Comparison of ENCODE assay signal across 9 mouse cellular contexts in the genomic region with DNA sequence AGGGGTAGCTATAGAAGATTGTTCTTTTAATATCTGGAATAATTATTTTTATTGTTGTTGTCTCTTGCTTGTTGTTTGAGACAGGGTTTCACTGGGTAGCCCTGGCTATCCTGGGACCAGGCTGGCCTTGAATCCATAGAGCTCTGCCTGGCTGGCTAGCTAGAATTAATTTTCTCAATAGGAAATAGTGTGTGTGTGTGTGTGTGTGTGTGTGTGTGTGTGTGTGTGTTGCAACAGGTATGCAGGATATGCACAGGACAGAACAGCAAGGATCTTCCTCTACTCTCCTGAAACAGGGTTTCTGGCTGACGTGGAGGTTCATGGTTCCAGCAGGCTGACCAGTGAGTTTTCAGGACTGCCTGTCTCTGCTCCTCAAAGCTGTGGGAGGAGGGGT. TPM values are rescaled to one million over a fixed set of nuclear protein-coding genes. Genes with fewer than 3 reads are reported as not detected.
DNase-seq lines count a peak whose midpoint lies in the region; ATAC-seq and TF ChIP-seq lines count a peak whose summit lies in the region.
"Had no signal": no experiment of that assay in that cellular context is flagged by ENCODE, and none has a peak within 500 bp of the region (broad histone marks: within the 10 kb centered on the region; RNA-seq: fewer than 3 reads in every experiment).

No protein-coding gene starts in this region.

- H3K79me2 ChIP-seq in heart, adult 2 months (replicated peaks; ENCODE audit: control insufficient read depth, insufficient read depth, low read length), result no peaks in the 10 kb centered on the region

- no peaks in the 10 kb centered on the region; the same call in 1 of the 2 replicates for H3K36me3 ChIP-seq in heart, adult 2 months (ENCODE audit: control insufficient read depth, insufficient read depth, low read length)
- H3K36me3 ChIP-seq in neural tube, embryonic 12.5 days, result no peaks in the 10 kb centered on the region
- no peaks in the 10 kb centered on the region for H3K36me3 ChIP-seq in liver, embryonic 14.5 days (replicated peaks; ENCODE audit: control insufficient read depth, insufficient read depth, low read depth)
- H3K36me3 ChIP-seq in stomach, postnatal 0 days (ENCODE audit: control insufficient read depth, insufficient read depth, low read length), result no peaks in the 10 kb centered on the region

- TF ChIP-seq CTCF in heart, adult 2 months (IDR thresholded peaks at IDR 0.05), result no peak
- no peak for TF ChIP-seq CTCF in liver, embryonic 14.5 days (IDR thresholded peaks at IDR 0.05; ENCODE audit: low read depth)
- no peak for TF ChIP-seq CTCF in stomach, postnatal 0 days (IDR thresholded peaks at IDR 0.05; ENCODE audit: low read depth)

- DNase-seq in heart, adult 2 months, result no peak
- no peak for DNase-seq in heart, postnatal 25 days (ENCODE audit: low spot score)
- DNase-seq in neural tube, embryonic 10.5 days (ENCODE audit: extremely low spot score, low spot score), result no peak
- no peak for DNase-seq in liver, embryonic 14.5 days (ENCODE audit: low read depth in 3 of 3, low spot score in 3 of 3)
- DNase-seq in stomach, postnatal 0 days (ENCODE audit: low spot score), result no peak
- DNase-seq in embryo, embryonic 10.5 days (ENCODE audit: low spot score), result no peak
- DNase-seq in left cerebral cortex, adult 11 months (ENCODE audit: low spot score), result no peak

- H3K27me3 ChIP-seq in heart, adult 2 months (ENCODE audit: control insufficient read depth, insufficient read depth, low read length), result no peaks in the 10 kb centered on the region
- H3K27me3 ChIP-seq in neural tube, embryonic 12.5 days (replicated peaks), result no peaks in the 10 kb centered on the region
- H3K27me3 ChIP-seq in liver, embryonic 14.5 days (ENCODE audit: control insufficient read depth, insufficient read depth, low read length), result no peaks in the 10 kb centered on the region
- no peaks in the 10 kb centered on the region for H3K27me3 ChIP-seq in stomach, postnatal 0 days (ENCODE audit: control insufficient read depth, insufficient read depth, low read length)

- no peak for TF ChIP-seq POLR2A in heart, adult 2 months (IDR thresholded peaks at IDR 0.05; ENCODE audit: insufficient read depth, low read depth, low read length)

- TF ChIP-seq EP300 in heart, adult 2 months (IDR thresholded peaks at IDR 0.05; ENCODE audit: insufficient read depth, low read depth, low read length), result no peak
- no peak for TF ChIP-seq EP300 in liver, embryonic 14.5 days (IDR thresholded peaks at IDR 0.05; ENCODE audit: low read depth)
- no peak for TF ChIP-seq EP300 in stomach, postnatal 0 days (optimal IDR thresholded peaks at IDR 0.05)

- WGBS in heart, adult 2 months, result 45% methylated on average over 1 of the region's 1 CpGs
- WGBS in neural tube, embryonic 12.5 days, result 67% methylated on average over 1 of the region's 1 CpGs
- WGBS in liver, embryonic 14.5 days (ENCODE audit: insufficient replicate concordance), result 71% methylated on average over 1 of the region's 1 CpGs
- 69% methylated on average over 1 of the region's 1 CpGs for whole genome bisulfite sequencing in stomach, postnatal 0 days

- no peaks in the 10 kb centered on the region for H3K9me3 ChIP-seq in neural tube, embryonic 12.5 days
- H3K9me3 ChIP-seq in liver, embryonic 14.5 days (ENCODE audit: control insufficient read depth, low read length), result no peaks in the 10 kb centered on the region
- H3K9me3 ChIP-seq in stomach, postnatal 0 days (ENCODE audit: control insufficient read depth, low read length), result no peaks in the 10 kb centered on the region

- H3K4me3 ChIP-seq in heart, adult 2 months, result peak overlapping the region; percentile 54
- H3K4me3 ChIP-seq in neural tube, embryonic 12.5 days, result 0 out of 2 replicates have a peak overlapping the region, but pooled peaks have one; percentile 9
- H3K4me3 ChIP-seq in liver, embryonic 14.5 days (ENCODE audit: insufficient read depth in 1 of 2, low read depth in 2 of 2, low read length in 2 of 2), result no peak overlapping the region
- H3K4me3 ChIP-seq in stomach, postnatal 0 days (ENCODE audit: low read depth, low read length), result peak overlapping the region; percentile 28; the same call in 1 of the 2 replicates

- peaks cover 2% of the 10 kb centered on the region for H3K4me1 ChIP-seq in heart, adult 2 months (ENCODE audit: control insufficient read depth, insufficient read depth, low read length)
- no peaks in the 10 kb centered on the region for H3K4me1 ChIP-seq in neural tube, embryonic 12.5 days
- H3K4me1 ChIP-seq in liver, embryonic 14.5 days (replicated peaks; ENCODE audit: control insufficient read depth in 2 of 2, insufficient read depth in 2 of 2, low read length in 1 of 2), result peaks cover 0 to 5% of the 10 kb centered on the region in 2 experiments; a peak in 2 of 4 replicates
- no peaks in the 10 kb centered on the region for H3K4me1 ChIP-seq in stomach, postnatal 0 days (replicated peaks; ENCODE audit: control insufficient read depth, insufficient read depth)

- intact Hi-C loops in heart, adult 2 months (cut with DNase I), result loop anchor here (2.0 kb wide), 1 partner anchor 18 kb away; no protein-coding TSS in a partner anchor
- intact Hi-C loops in heart, postnatal 25 days (cut with DNase I), result no loop called here

- peak; percentile 25; the same call in 1 of the 2 replicates for ATAC-seq in neural tube, embryonic 12.5 days (ENCODE audit: low FRiP score, low read depth)
- no peak for ATAC-seq in liver, embryonic 14.5 days (ENCODE audit: insufficient read depth)
- ATAC-seq in stomach, postnatal 0 days (ENCODE audit: low FRiP score, low TSS enrichment), result no peak

- peak overlapping the region; percentile 71 for H3K9ac ChIP-seq in heart, adult 2 months (ENCODE audit: low read depth, low read length)
- H3K9ac ChIP-seq in neural tube, embryonic 12.5 days, result no peak overlapping the region
- no peak overlapping the region for H3K9ac ChIP-seq in liver, embryonic 14.5 days (replicated peaks)
- H3K9ac ChIP-seq in stomach, postnatal 0 days (ENCODE audit: low read length), result 0 out of 2 replicates have a peak overlapping the region, but pooled peaks have one; percentile 48

- H3K4me2 ChIP-seq in neural tube, embryonic 12.5 days (replicated peaks), result peak overlapping the region; percentile 62; the same call in 1 of the 2 replicates
- H3K4me2 ChIP-seq in liver, embryonic 14.5 days (ENCODE audit: low read depth), result peak overlapping the region; percentile 26
- peak overlapping the region; percentile 43 for H3K4me2 ChIP-seq in stomach, postnatal 0 days (replicated peaks; ENCODE audit: low read depth)

- H3K27ac ChIP-seq in heart, adult 2 months, result peak overlapping the region; percentile 97
- H3K27ac ChIP-seq in neural tube, embryonic 12.5 days, result no peak overlapping the region
- no peak overlapping the region for H3K27ac ChIP-seq in liver, embryonic 14.5 days
- peak overlapping the region; percentile 73 for H3K27ac ChIP-seq in stomach, postnatal 0 days (replicated peaks)

RNA-seq across cellular contexts. Expression of a gene that starts 1.4 kb away (rescaled TPM):
- 1 to 10 TPM; 7.2 to 8.0 TPM for total RNA-seq in heart, adult 2 months (2021)
- 5.2 and 9.1 TPM in 2 replicates for polyA plus RNA-seq in heart, adult 2 months (2012; rRNA removed)
- total RNA-seq in heart, postnatal 25 days (2021), result 1 to 10 TPM; 6.5 to 6.7 TPM
- 0.10 and 0.34 TPM in 2 replicates for polyA plus RNA-seq in neural tube, embryonic 12.5 days (2016; fragmentation: Nextera tagmentation; extraction: Ambion mirVana)
- 0.16 and 0.18 TPM in 2 replicates for polyA plus RNA-seq in liver, embryonic 14.5 days (2012; rRNA removed)
- polyA plus RNA-seq in liver, embryonic 14.5 days (2014; fragmentation: Nextera tagmentation; extraction: Ambion mirVana), result 0.09 and 0.19 TPM in 2 replicates
- 1.3 and 1.4 TPM in 2 replicates for polyA plus RNA-seq in stomach, postnatal 0 days (2015; fragmentation: Nextera tagmentation; extraction: Ambion mirVana)

RNA-seq across cellular contexts. Expression of a gene that starts 19.8 kb away (rescaled TPM):
- total RNA-seq in heart, adult 2 months (2021), result not detected
- 0.04 and 0.06 TPM in 2 replicates for polyA plus RNA-seq in heart, adult 2 months (2012; rRNA removed)
- total RNA-seq in heart, postnatal 25 days (2021), result not detected
- polyA plus RNA-seq in neural tube, embryonic 12.5 days (2016; fragmentation: Nextera tagmentation; extraction: Ambion mirVana), result not detected in 2 replicates
- polyA plus RNA-seq in liver, embryonic 14.5 days (2012; rRNA removed), result 0.03 TPM in 1 of 2 replicates, not detected in the other
- not detected in 2 replicates for polyA plus RNA-seq in liver, embryonic 14.5 days (2014; fragmentation: Nextera tagmentation; extraction: Ambion mirVana)
- 0.06 and 0.08 TPM in 2 replicates for polyA plus RNA-seq in stomach, postnatal 0 days (2015; fragmentation: Nextera tagmentation; extraction: Ambion mirVana)
- total RNA-seq: adrenal gland, adult 2 months had no signal
- polyA plus RNA-seq: adrenal gland, adult 2 months had no signal

RNA-seq across cellular contexts. Expression of a gene that starts 30.0 kb away (rescaled TPM):
- 1 to 10 TPM; 1.3 to 2.2 TPM for total RNA-seq in heart, adult 2 months (2021)
- polyA plus RNA-seq in heart, adult 2 months (2012; rRNA removed), result 2.3 and 12.7 TPM in 2 replicates
- total RNA-seq in heart, postnatal 25 days (2021), result 1 to 10 TPM; 1.2 to 1.7 TPM
- 3.9 and 4.7 TPM in 2 replicates for polyA plus RNA-seq in neural tube, embryonic 12.5 days (2016; fragmentation: Nextera tagmentation; extraction: Ambion mirVana)
- polyA plus RNA-seq in liver, embryonic 14.5 days (2012; rRNA removed), result 10.5 and 15.1 TPM in 2 replicates
- 23.2 and 32.0 TPM in 2 replicates for polyA plus RNA-seq in liver, embryonic 14.5 days (2014; fragmentation: Nextera tagmentation; extraction: Ambion mirVana)
- 103 and 110 TPM in 2 replicates for polyA plus RNA-seq in stomach, postnatal 0 days (2015; fragmentation: Nextera tagmentation; extraction: Ambion mirVana)

RNA-seq across cellular contexts. Expression of a gene that starts 42.9 kb away (rescaled TPM):
- not detected for total RNA-seq in heart, adult 2 months (2021)
- polyA plus RNA-seq in heart, adult 2 months (2012; rRNA removed), result not detected in 2 replicates
- total RNA-seq in heart, postnatal 25 days (2021), result not detected
- not detected in 2 replicates for polyA plus RNA-seq in neural tube, embryonic 12.5 days (2016; fragmentation: Nextera tagmentation; extraction: Ambion mirVana)
- not detected in 2 replicates for polyA plus RNA-seq in liver, embryonic 14.5 days (2012; rRNA removed)
- not detected in 2 replicates for polyA plus RNA-seq in liver, embryonic 14.5 days (2014; fragmentation: Nextera tagmentation; extraction: Ambion mirVana)
- not detected in 2 replicates for polyA plus RNA-seq in stomach, postnatal 0 days (2015; fragmentation: Nextera tagmentation; extraction: Ambion mirVana)
- total RNA-seq: adrenal gland, adult 2 months had no signal
- polyA plus RNA-seq: adrenal gland, adult 2 months had no signal

Comparison
In these comparisons a context has a peak if more than half of its experiments do, and no peak if none do; other contexts are left out.
1. H3K27ac ChIP-seq: peak in heart, adult 2 months (single experiment) and stomach, postnatal 0 days (single experiment); none in neural tube, embryonic 12.5 days (single experiment) and liver, embryonic 14.5 days (single experiment).
2. H3K4me3 ChIP-seq: peak in heart, adult 2 months (single experiment), neural tube, embryonic 12.5 days (single experiment) and stomach, postnatal 0 days (single experiment); none in liver, embryonic 14.5 days (0 of 2).
3. H3K9ac ChIP-seq: peak in heart, adult 2 months (single experiment) and stomach, postnatal 0 days (single experiment); none in neural tube, embryonic 12.5 days (single experiment) and liver, embryonic 14.5 days (single experiment).
4. Peak in every context shown above with its lines, with median percentiles within 50 percentile points of each other: H3K4me2 ChIP-seq.